8 mouse cellular contexts compared by ENCODE assay signal in the genomic region with DNA sequence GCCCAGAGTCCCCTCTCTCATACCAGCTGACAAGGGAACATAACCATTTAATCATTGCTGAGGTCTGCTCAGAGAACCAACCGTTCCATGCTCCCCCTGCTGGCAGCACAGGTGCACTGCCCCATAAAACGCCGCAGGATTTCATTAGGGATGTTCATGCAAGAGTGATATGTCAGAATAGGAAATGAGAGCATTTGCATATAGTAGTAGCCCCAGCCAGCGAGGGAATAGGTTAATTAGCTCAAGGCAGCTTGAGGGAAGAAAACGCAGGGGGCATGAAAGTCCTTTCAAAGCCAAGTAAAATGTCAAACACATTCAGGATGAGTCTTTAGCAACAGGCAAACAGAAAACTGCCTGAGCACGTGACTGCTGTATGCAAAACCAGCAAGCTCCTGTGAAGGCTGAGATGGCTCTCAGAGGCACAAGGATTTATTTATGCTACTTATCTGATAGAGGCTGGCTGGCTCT.
A peak's percentile ranks its signal among the peaks of the same experiment; 100 is the strongest.
DNase-seq lines count a peak whose midpoint lies in the region; ATAC-seq and TF ChIP-seq lines count a peak whose summit lies in the region.

No protein-coding gene starts in this region.

- H3K4me1 ChIP-seq in bone marrow macrophage, adult 2 months (ENCODE audit: control insufficient read depth, insufficient read depth, low read length): peaks cover 3% of the 10 kb centered on the region; the same call in 1 of the 2 replicates
- peaks cover 25% of the 10 kb centered on the region for H3K4me1 ChIP-seq in erythroblast, embryonic 14.5 days (ENCODE audit: control insufficient read depth)
- peaks cover 46% of the 10 kb centered on the region for H3K4me1 ChIP-seq in heart, embryonic 13.5 days
- peaks cover 22% of the 10 kb centered on the region for H3K4me1 ChIP-seq in kidney, embryonic 16.5 days (ENCODE audit: insufficient read depth, low read length)
- no peaks in the 10 kb centered on the region; the same call in 1 of the 2 replicates for H3K4me1 ChIP-seq in liver, adult 2 months (ENCODE audit: control insufficient read depth, insufficient read depth, low read length)

- DNase-seq in A20 (ENCODE audit: low read depth, low spot score): peak; percentile 85
- DNase-seq in liver, adult 2 months (ENCODE audit: extremely low read depth, low read depth, low spot score): peak; percentile 25
- peak; percentile 74 for DNase-seq in naive thymus-derived CD4-positive, alpha-beta T cell, adult 2 months (ENCODE audit: low read depth)
- DNase-seq in spleen, postnatal 4 days (ENCODE audit: low spot score in 2 of 2): peak; percentile 80 to 92

- no peak overlapping the region for H3K27ac ChIP-seq in bone marrow macrophage, adult 2 months (ENCODE audit: insufficient read depth, low read depth, low read length)
- H3K27ac ChIP-seq in heart, embryonic 13.5 days (replicated peaks): 0 out of 2 replicates have a peak overlapping the region, but pooled peaks have one; percentile 5
- no peak overlapping the region for H3K27ac ChIP-seq in kidney, embryonic 16.5 days (ENCODE audit: low read length)
- H3K27ac ChIP-seq in liver, adult 2 months (replicated peaks; ENCODE audit: insufficient read depth, low read depth, low read length): no peak overlapping the region

- H3K9me3 ChIP-seq in erythroblast, embryonic 14.5 days (ENCODE audit: control insufficient read depth, low read length): no peaks in the 10 kb centered on the region
- no peaks in the 10 kb centered on the region for H3K9me3 ChIP-seq in heart, embryonic 13.5 days
- no peaks in the 10 kb centered on the region for H3K9me3 ChIP-seq in kidney, embryonic 16.5 days (ENCODE audit: low read length)

- WGBS in heart, embryonic 13.5 days: 3% methylated on average over 6 of the region's 6 CpGs
- 4% methylated on average over 6 of the region's 6 CpGs for WGBS in kidney, embryonic 16.5 days
- 9% methylated on average over 6 of the region's 6 CpGs for WGBS in liver, adult 2 months

- H3K36me3 ChIP-seq in erythroblast, embryonic 14.5 days (ENCODE audit: control insufficient read depth): peaks cover 8% of the 10 kb centered on the region
- H3K36me3 ChIP-seq in heart, embryonic 13.5 days: peaks cover 14% of the 10 kb centered on the region
- H3K36me3 ChIP-seq in kidney, embryonic 16.5 days (ENCODE audit: insufficient read depth, low read length): peaks cover 9% of the 10 kb centered on the region; the same call in 1 of the 2 replicates
- H3K36me3 ChIP-seq in liver, adult 2 months (ENCODE audit: control insufficient read depth, insufficient read depth, low read length): no peaks in the 10 kb centered on the region

- no peak overlapping the region for H3K4me3 ChIP-seq in bone marrow macrophage, adult 2 months (ENCODE audit: insufficient read depth, low read length)
- H3K4me3 ChIP-seq in erythroblast, embryonic 14.5 days (replicated peaks): peak overlapping the region; percentile 41
- H3K4me3 ChIP-seq in heart, embryonic 13.5 days: peak overlapping the region; percentile 21
- no peak overlapping the region for H3K4me3 ChIP-seq in kidney, embryonic 16.5 days (ENCODE audit: low read length)
- no peak overlapping the region for H3K4me3 ChIP-seq in liver, adult 2 months (ENCODE audit: insufficient read depth, low read depth, low read length)

- peak overlapping the region; percentile 41; the same call in 1 of the 2 replicates for H3K9ac ChIP-seq in heart, embryonic 13.5 days
- no peak overlapping the region for H3K9ac ChIP-seq in kidney, embryonic 16.5 days (replicated peaks; ENCODE audit: low read length)
- no peak overlapping the region for H3K9ac ChIP-seq in liver, adult 2 months (ENCODE audit: low read depth, low read length)

- H3K79me2 ChIP-seq in liver, adult 2 months (ENCODE audit: control insufficient read depth, insufficient read depth, low read length): no peaks in the 10 kb centered on the region

- TF ChIP-seq CTCF in bone marrow macrophage, adult 2 months (IDR thresholded peaks at IDR 0.05; ENCODE audit: low read depth, low read length): peak; percentile 80
- peak; percentile 94 for TF ChIP-seq CTCF in liver, adult 2 months (IDR thresholded peaks at IDR 0.05; ENCODE audit: low read depth, low read length)

- no peak for TF ChIP-seq POLR2A in bone marrow macrophage, adult 2 months (IDR thresholded peaks at IDR 0.05; ENCODE audit: borderline replicate concordance, low read depth, low read length)
- TF ChIP-seq POLR2A in liver, adult 2 months (IDR thresholded peaks at IDR 0.05; ENCODE audit: extremely low read depth, insufficient read depth, low read length): no peak

- H3K27me3 ChIP-seq in erythroblast, embryonic 14.5 days (ENCODE audit: control insufficient read depth): no peaks in the 10 kb centered on the region
- no peaks in the 10 kb centered on the region for H3K27me3 ChIP-seq in heart, embryonic 13.5 days (replicated peaks)
- H3K27me3 ChIP-seq in kidney, embryonic 16.5 days (ENCODE audit: insufficient read depth, low read length): no peaks in the 10 kb centered on the region
- no peaks in the 10 kb centered on the region for H3K27me3 ChIP-seq in liver, adult 2 months (ENCODE audit: control insufficient read depth, insufficient read depth, low read length)

- ATAC-seq in heart, embryonic 13.5 days (ENCODE audit: extremely low read depth, insufficient number of reproducible peaks, low FRiP score, low TSS enrichment): no peak
- peak; percentile 12; the same call in 1 of the 2 replicates for ATAC-seq in kidney, embryonic 16.5 days (ENCODE audit: low FRiP score, low TSS enrichment)

- H3K4me2 ChIP-seq in heart, embryonic 13.5 days: peak overlapping the region; percentile 62
- H3K4me2 ChIP-seq in kidney, embryonic 16.5 days (replicated peaks; ENCODE audit: low read depth, low read length): 0 out of 2 replicates have a peak overlapping the region, but pooled peaks have one; percentile 11

Comparison
In these comparisons a context has a peak if more than half of its experiments do, and no peak if none do; other contexts are left out.
1. DNase-seq: peak in every context shown above with its lines; median percentile 86 in spleen, postnatal 4 days; 85 in A20; 74 in naive thymus-derived CD4-positive, alpha-beta T cell, adult 2 months; 25 in liver, adult 2 months.
2. H3K4me3 ChIP-seq: peak in erythroblast, embryonic 14.5 days (single experiment) and heart, embryonic 13.5 days (single experiment); none in bone marrow macrophage, adult 2 months (single experiment), kidney, embryonic 16.5 days (single experiment) and liver, adult 2 months (single experiment).